Mouse (Mus musculus): ENCODE measurements at regions not wholly inside any gene's neighbourhood (a gene's known extent, or its start where the extent isn't known, plus 50 kb on each side); places are given as distances from the start of the nearest gene placed in this dataset.

DNA sequence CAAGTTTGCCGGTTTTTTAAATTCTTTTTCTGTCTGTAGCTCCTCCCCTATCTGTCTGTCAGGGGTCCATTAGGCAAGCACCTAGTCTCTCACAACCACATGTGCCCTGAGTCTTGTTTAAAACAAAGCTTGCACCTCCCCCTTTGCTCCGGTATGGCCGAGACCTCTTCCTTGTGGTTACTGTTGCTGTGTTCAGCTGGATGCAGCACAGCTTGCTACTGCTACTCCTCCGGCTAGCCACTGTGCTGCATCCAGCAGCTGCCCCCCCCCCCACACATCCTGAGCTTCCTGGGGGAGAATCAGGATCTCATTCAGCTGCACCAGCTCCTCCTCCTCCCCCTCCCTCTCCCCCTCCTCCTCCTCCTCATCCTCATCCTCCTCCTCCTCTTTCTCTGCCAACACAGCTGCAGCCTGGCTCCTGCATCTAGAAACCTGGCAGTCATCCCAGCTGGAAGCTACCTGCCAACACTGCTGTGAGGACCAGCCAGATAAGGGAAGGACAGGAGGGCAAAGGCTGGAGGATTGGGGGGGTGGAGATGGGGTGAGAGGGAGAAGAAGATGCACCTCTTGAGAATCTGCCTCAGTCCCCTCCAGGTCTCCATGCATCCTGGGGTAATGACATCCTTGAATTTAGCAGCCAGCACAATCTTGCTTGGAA is 114.8 kb upstream of the Tmem260 start:
- DNase-seq (ENCODE audit: low spot score in 2 of 2): peak; percentile 11 to 28

GRCm38 (mm10) chr14:48331623-48332000 is 114.3 kb upstream of the Tmem260 start:
- no peak for DNase-seq (ENCODE audit: low spot score in 2 of 2)

GRCm38 (mm10) chr14:48332193-48332592 is 113.7 kb upstream of the Tmem260 start:
- DNase-seq (ENCODE audit: low spot score in 2 of 2): no peak

- DNase-seq (ENCODE audit: low spot score in 2 of 2): no peak
These were observed 113.3 kb upstream of the Tmem260 start for GRCm38 (mm10) chr14:48332660-48333059.

DNA sequence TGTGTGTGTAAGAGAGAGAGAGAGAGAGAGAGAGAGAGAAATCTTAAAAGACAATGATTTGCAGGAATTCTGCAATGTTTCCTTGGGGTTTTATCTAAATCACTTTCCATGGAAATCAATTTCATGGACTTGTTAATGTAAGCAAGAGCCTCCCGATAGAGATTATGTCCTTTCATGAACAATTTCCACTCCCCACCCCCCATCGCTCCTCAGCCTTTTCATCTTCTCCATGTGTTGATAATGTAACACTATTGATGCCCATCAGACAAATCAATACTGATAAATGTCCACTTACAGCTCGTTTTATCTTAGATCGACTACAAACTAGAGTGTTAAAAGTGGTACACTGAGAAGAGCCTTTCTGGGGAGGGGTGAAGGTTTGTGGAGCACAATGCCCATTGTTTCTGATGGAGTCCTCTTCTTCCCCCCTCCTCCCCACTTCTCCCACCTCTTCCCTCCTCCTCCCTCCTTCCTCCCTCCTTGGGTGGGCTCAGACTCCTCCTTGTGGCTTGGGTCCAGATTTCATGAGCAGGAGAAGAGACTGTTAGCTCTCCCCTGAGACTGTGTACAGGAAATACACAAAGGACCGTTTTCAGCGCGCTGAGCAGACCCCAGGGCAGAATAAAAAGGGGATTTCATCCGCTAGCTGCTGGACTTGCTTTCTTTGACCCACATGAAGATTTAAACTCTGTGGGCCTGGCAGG is 111.7 kb upstream of the Tmem260 start:
- no peak for DNase-seq (ENCODE audit: low spot score in 2 of 2)

- no peak for DNase-seq (ENCODE audit: low spot score in 2 of 2)
These were observed 106.5 kb upstream of the Tmem260 start for GRCm38 (mm10) chr14:48339434-48339833.

DNA sequence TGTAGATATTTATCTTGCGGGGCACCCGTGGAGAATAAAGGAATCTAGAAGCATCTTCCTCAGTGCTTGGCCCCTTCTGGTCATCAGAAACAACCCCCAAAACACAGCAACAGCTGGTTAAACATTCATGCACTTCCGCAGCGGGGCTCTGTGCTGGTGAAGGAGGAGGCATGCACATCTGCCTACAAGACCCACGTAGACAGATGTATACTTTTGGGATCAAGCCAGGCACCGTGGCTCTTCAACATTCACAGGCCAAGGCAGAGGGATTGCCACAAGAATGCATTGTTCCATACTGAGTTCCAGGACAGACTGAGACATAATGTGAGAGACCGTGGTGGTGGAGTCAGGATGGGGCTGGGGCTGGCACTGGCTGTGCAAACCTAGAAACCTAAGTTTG is 103.0 kb upstream of the Tmem260 start:
- no peak for DNase-seq (ENCODE audit: low spot score in 2 of 2)

DNA sequence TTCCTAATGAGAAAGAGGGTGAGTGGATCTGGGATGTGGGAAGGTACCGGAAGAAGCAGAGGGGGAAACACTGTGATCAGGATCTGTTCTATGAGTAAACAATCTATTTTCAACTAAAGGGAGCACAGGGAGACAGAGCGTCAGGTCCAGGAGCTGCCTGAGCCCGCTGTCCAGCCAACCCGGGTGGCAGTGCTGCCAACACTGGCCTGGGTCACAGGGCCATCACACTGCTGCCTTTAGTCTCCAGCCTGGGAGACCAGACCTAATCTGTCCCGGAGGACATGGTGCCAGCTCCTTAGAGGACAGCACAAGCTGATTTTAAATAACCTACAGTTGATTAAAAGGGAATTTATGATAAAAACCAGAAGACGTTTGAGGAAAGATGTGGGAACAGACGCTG is 100.0 kb upstream of the Tmem260 start:
- DNase-seq (ENCODE audit: low spot score in 2 of 2): no peak

- no peak for DNase-seq (ENCODE audit: low spot score in 2 of 2)
These were observed 96.4 kb upstream of the Tmem260 start for GRCm38 (mm10) chr14:48349392-48350044.

DNA sequence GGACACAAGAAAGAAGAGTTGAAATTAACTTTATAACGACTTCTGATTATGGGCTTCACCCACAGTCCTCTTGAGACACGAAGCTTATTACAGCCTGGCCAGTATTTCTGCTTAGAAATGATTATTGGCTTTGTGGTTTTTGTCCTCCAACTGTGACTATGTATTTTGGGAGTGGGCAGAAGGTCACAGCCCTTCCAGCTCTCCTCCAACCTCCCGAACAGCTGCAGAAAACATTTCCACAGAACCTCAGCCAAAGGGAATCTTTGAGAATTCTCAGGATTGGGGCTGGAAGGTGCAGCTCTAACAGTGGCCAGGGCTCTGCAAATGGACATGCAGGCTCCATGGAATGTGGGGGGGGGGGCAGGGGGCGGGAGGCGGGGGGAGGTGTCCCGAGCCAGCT is 94.3 kb upstream of the Tmem260 start:
- DNase-seq (ENCODE audit: low spot score in 2 of 2): no peak

DNA sequence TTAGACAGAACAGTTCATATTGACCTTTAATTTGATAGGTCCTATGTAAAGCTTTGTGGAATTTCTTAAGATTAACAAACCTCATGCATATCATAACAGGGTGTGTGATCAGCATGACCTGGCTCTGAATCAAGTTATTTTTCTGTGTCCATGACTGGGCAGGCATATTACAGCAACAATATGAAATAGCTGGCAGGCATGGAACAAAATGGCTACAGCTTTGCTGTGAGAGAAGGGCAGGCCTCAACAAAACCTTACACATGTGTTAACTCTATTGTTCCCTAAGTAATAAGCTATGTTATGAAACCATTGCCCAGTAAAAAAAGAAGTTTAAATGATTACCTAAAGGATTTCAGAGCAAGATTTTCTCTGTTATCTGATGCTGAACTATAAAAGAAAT is 93.1 kb upstream of the Tmem260 start:
- DNase-seq (ENCODE audit: low spot score in 2 of 2): no peak

- DNase-seq (ENCODE audit: low spot score in 2 of 2): no peak
These were observed 91.7 kb upstream of the Tmem260 start for GRCm38 (mm10) chr14:48354176-48354575.

- DNase-seq (ENCODE audit: low spot score in 2 of 2): no peak
These were observed 88.5 kb upstream of the Tmem260 start for GRCm38 (mm10) chr14:48357441-48357840.

- peak in 1 of 2 experiments; percentile 42 for DNase-seq (ENCODE audit: low spot score in 2 of 2)
These were observed 87.3 kb upstream of the Tmem260 start for GRCm38 (mm10) chr14:48358487-48359159.

DNA sequence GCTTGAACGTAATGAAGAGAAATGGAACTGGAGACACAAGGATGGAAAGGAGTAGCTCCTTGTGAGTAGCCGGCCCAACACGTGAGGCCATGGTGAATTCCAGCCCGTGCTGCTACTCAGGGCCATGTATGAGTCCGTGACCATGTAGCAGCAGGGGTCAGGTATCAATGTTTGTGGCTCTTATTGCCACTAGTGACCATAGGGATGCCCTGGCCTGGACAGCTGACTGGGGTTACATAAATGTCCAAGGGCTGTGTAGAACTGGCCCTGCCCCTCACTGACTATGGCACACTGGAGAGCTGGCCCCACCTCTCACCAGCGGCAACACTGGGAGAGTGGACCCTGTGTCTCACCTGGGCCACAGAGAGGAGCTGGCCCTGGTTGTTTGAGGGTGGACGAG is 84.1 kb upstream of the Tmem260 start:
- DNase-seq (ENCODE audit: low spot score in 2 of 2): no peak

DNA sequence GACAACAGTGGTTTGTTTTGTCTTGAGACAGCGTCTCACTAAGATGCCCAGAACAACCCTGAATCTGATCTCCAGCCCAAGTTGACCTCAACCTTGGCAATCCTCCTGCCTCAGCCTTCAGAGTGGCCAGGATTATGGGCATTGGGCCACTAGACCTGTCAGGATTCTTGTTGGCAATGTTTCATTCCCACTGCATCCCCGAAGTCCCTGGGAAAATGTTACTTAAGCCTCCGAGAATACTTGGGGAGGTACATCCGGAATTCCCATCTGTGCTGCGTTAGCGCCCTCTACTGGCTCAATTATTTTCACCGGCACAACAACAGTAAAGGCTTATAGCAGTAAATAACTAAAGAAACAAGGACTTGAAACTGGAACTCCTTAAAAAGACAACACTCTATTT is 78.9 kb upstream of the Tmem260 start:
- peak; percentile 57 to 91 for DNase-seq (ENCODE audit: low spot score in 2 of 2)

DNA sequence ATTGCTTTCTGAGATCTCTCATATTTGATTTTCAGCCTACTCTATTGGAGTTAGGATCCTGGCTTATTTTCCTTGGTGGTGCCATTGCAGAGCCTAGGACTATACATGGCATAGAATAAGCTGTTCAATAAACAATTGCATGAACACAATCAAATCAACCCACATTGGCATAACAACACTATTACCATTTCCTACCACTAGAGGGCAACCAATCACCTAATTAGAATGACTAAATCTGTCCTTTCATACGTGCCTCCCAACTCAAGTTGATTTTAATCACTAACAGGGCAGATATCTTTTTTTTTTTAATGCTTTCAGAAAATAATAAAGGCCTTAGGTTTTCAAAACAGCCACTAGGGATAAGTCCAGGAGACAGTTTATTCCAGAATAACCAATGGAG is 75.6 kb upstream of the Tmem260 start:
- no peak for DNase-seq (ENCODE audit: low spot score in 2 of 2)

DNA sequence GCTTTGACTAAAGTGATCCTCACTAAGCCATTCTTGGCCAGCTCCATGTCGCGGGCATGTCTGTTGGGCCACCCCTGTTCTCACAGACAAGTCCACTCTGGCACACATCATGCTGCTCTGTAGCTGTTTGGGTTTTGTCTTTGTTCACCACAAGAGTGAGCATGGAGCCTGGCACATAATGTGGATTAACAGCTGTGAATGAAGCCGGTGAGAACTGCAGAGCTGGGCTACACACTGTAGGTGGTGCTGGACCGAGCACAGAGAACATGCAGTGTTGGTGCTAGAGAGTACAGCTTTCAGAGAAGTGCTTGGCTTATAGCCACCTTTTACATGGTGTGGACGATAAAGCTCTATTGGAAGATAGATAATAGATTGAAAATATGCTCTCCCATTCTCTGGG is 74.2 kb upstream of the Tmem260 start:
- DNase-seq (ENCODE audit: low spot score in 2 of 2): peak; percentile 44 to 48

DNA sequence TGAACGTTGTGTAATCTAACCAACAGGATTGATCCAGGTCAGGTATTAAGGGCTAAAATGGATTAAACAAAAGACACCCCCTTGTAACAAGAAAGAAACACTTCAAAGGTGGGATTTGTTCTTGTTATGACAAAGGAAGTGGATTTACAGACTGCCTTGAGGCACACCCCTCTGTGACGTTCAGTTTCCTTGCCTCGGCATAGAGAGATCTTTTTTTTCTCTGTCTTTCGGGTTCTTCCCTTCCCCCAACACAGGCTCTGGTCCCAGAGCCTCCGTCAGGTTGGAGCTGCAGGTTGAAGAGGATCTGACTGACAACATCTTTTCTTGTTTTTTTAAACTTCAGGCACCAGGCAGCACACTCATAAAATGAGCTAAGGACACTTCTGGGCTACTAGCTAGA is 69.8 kb upstream of the Tmem260 start:
- DNase-seq (ENCODE audit: low spot score in 2 of 2): no peak

Measured in layer of hippocampus, adult 8-10 months (tissue).